Mouse (Mus musculus) small intestine, adult 2 months (tissue): ENCODE measurements around the gene Tpsg1.

ENCODE experiments used
- CTCF ChIP-seq: fragments of 200-500 bp; IDR thresholded peaks from 2 replicates; pipeline ENCODE4 v1.5.1; 2012; ENCODE audit warnings: low read depth, mild to moderate bottlenecking, control low read depth, inconsistent platforms, low read length, moderate library complexity, mixed read lengths; ENCODE audit not compliant: insufficient replicate concordance, insufficient read length; ENCODE audit errors: extremely low read depth
- POLR2A ChIP-seq: fragments of 200-500 bp; IDR thresholded peaks from 2 replicates; pipeline ENCODE4 v1.6.1; 2012; ENCODE audit warnings: low read depth, mild to moderate bottlenecking, control low read depth, inconsistent platforms, low read length, moderate library complexity

GRCm38 (mm10) chr17:25410180-25410579 is 41.1 kb downstream of the Tpsg1 start:
- TF ChIP-seq POLR2A (no peak), CTCF (no peak)
